Mouse (Mus musculus): ENCODE measurements around the gene Pla2g4d. TPM values are rescaled to one million over a fixed set of nuclear protein-coding genes. Genes with fewer than 3 reads are reported as not detected.

Gene Pla2g4d
- polyA plus RNA-seq, 1 experiment from 2014 or later: not detected

GRCm38 (mm10) chr2:120231642-120232041, 57.4 kb downstream of the Pla2g4d start:
- WGBS: 61% methylated on average over 3 of the region's 3 CpGs
- Histone ChIP-seq H3K4me1 (ENCODE audit: control insufficient read depth, insufficient read depth, low read length) (no peaks in the 10 kb centered on the region), H3K9ac (replicated peaks; ENCODE audit: low read depth, low read length) (no peak overlapping the region), H3K36me3 (ENCODE audit: control insufficient read depth, insufficient read depth, low read length) (no peaks in the 10 kb centered on the region), H3K4me3 (ENCODE audit: low read depth, low read length) (no peak overlapping the region), H3K27ac (ENCODE audit: low read depth, low read length) (no peak overlapping the region), H3K4me2 (ENCODE audit: low read depth, low read length) (no peak overlapping the region), H3K9me3 (ENCODE audit: control insufficient read depth, low read length) (no peaks in the 10 kb centered on the region), H3K27me3 (ENCODE audit: control insufficient read depth, insufficient read depth, low read length) (no peaks in the 10 kb centered on the region)
- no peak for ATAC-seq (ENCODE audit: low read depth)

Other genes with a start within 250 kb of the Pla2g4d start
- 8.2 and 10.1 TPM in 2 replicates for gene Ehd4, start 134.6 kb downstream of the Pla2g4d start, polyA plus RNA-seq (2014; fragmentation: Nextera tagmentation; extraction: Ambion mirVana)
- gene Pla2g4e, start 43.9 kb downstream of the Pla2g4d start, polyA plus RNA-seq (2014; fragmentation: Nextera tagmentation; extraction: Ambion mirVana): 4.9 and 7.2 TPM in 2 replicates
- not detected in 2 replicates for gene Pla2g4f, start 25.0 kb upstream of the Pla2g4d start, polyA plus RNA-seq (2014; fragmentation: Nextera tagmentation; extraction: Ambion mirVana)
- 46.2 and 55.4 TPM in 2 replicates for gene Vps39, start 63.9 kb upstream of the Pla2g4d start, polyA plus RNA-seq (2014; fragmentation: Nextera tagmentation; extraction: Ambion mirVana)
- gene Ganc, start 114.7 kb upstream of the Pla2g4d start, polyA plus RNA-seq (2014; fragmentation: Nextera tagmentation; extraction: Ambion mirVana): 9.1 and 10.7 TPM in 2 replicates
- gene Tmem87a, start 114.9 kb upstream of the Pla2g4d start, polyA plus RNA-seq (2014; fragmentation: Nextera tagmentation; extraction: Ambion mirVana): 8.1 and 14.3 TPM in 2 replicates
- 0.59 and 1.2 TPM in 2 replicates for gene Capn3, start 166.8 kb upstream of the Pla2g4d start, polyA plus RNA-seq (2014; fragmentation: Nextera tagmentation; extraction: Ambion mirVana)